Comparison of ENCODE assay signal across 25 mouse cellular contexts in the genomic region with DNA sequence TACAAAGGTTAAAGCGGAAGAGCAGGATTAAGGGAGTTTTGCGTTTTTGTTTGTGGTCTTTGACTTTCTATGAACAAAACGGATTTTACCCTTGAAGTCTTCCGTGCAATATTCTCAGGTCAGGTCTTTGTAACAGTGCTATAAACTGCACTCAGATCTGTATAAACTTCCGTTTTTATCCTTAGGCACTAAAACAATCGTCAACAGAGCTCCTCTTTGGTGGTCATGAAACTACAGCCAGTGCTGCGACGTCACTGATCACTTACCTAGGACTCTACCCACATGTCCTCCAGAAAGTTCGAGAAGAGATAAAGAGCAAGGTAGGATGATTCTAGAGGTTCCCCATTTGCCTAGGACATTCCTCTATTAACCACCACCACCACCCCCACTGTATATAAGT. TPM values are rescaled to one million over a fixed set of nuclear protein-coding genes. Genes with fewer than 3 reads are reported as not detected.
"Had no signal": no experiment of that assay in that cellular context is flagged by ENCODE, and none has a peak within 500 bp of the region (broad histone marks: within the 10 kb centered on the region; RNA-seq: fewer than 3 reads in every experiment).

No protein-coding gene starts in this region.

- H3K36me3 ChIP-seq: midbrain, embryonic 10.5 days; neural tube, embryonic 13.5 days; neural tube, embryonic 15.5 days had no signal

- DNase-seq: lung, adult 18-20 months; lung, embryonic 14.5 days; lung, postnatal 10 days; lung, postnatal 4 days; retina, postnatal 1 day; right cerebral cortex, adult 18-20 months; right cerebral cortex, postnatal 25 days; right cerebral cortex, postnatal 4 days; spleen, adult 18-20 months; thymus, adult 18-20 months; thymus, postnatal 14 days; thymus, postnatal 36 days had no signal

- H3K9me3 ChIP-seq: midbrain, embryonic 10.5 days; neural tube, embryonic 13.5 days; neural tube, embryonic 15.5 days had no signal

- H3K4me3 ChIP-seq: myocyte had no signal

- H3K9ac ChIP-seq: lung, embryonic 14.5 days; neural tube, embryonic 13.5 days; neural tube, embryonic 15.5 days had no signal

- H3K27ac ChIP-seq: midbrain, embryonic 10.5 days; neural tube, embryonic 13.5 days; neural tube, embryonic 15.5 days had no signal

- ATAC-seq: midbrain, embryonic 16.5 days had no signal

RNA-seq across cellular contexts. Expression of a gene that starts 2.1 kb away (rescaled TPM):
- total RNA-seq: megakaryocyte-erythroid progenitor cell, adult 5-6 weeks had no signal
- polyA plus RNA-seq: lung, embryonic 14.5 days; midbrain, embryonic 14.5 days had no signal

RNA-seq across cellular contexts. Expression of a gene that starts 14.3 kb away (rescaled TPM):
- total RNA-seq: megakaryocyte, adult 5-6 weeks; megakaryocyte-erythroid progenitor cell, adult 5-6 weeks had no signal
- polyA plus RNA-seq: lung, embryonic 14.5 days; lung, embryonic 16.5 days; midbrain, embryonic 14.5 days; midbrain, embryonic 16.5 days; neural tube, embryonic 11.5 days; neural tube, embryonic 13.5 days; neural tube, embryonic 15.5 days; stomach, embryonic 14.5 days; stomach, embryonic 16.5 days; thymus, postnatal 0 days had no signal
